In the genomic region with DNA sequence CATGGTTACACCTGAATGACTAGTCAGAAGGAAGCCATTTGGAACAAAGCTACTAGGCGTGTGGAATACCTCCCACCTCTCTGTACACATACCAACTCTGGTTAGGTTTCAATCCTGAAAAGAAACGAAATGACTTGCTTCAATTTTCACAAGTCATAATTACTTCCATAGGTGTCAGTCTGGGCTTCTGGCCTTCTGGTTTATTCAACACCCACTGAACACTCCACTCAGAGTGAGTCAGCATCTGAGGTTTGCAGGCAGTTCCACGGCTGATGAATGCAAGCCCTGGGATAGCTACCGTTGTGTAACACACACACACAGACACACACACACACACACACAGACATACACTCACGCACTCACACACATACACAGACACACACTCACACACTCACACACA, we compare ENCODE assay signal across 12 mouse cellular contexts. TPM values are rescaled to one million over a fixed set of nuclear protein-coding genes. Genes with fewer than 3 reads are reported as not detected.
DNase-seq lines count a peak whose midpoint lies in the region; ATAC-seq lines count a peak whose summit lies in the region.
"Had no signal": no experiment of that assay in that cellular context is flagged by ENCODE, and none has a peak within 500 bp of the region (broad histone marks: within the 10 kb centered on the region; RNA-seq: fewer than 3 reads in every experiment).

No protein-coding gene starts in this region.

- peak; percentile 99 for ATAC-seq in frontal cortex, adult (ENCODE audit: low TSS enrichment)

- intact Hi-C loops in left cerebral cortex, postnatal 4 days (cut with DNase I), result no loop called here
- intact Hi-C loops in left cerebral cortex, postnatal 14 days (cut with DNase I), result no loop called here

- DNase-seq in left cerebral cortex, adult 11 months (ENCODE audit: low spot score), result peak; percentile 37
- no peak for DNase-seq in left cerebral cortex, postnatal 4 days
- DNase-seq in left cerebral cortex, postnatal 14 days (ENCODE audit: low spot score in 2 of 2), result peak; percentile 45 to 72
- DNase-seq in MN1 (ENCODE audit: low spot score), result no peak
- no peak for DNase-seq in thymus, adult 18-20 months
- no peak for DNase-seq in cerebellum, adult 18-20 months
- DNase-seq: cerebellum, adult 9-10 months; embryo, embryonic 11 days; liver, embryonic 13.5 days; lung, postnatal 10 days had no signal

RNA-seq across cellular contexts. Expression of gene Ccdc54, which starts 19.6 kb away (rescaled TPM):
- total RNA-seq in left cerebral cortex, postnatal 4 days (2021), result not detected
- total RNA-seq in left cerebral cortex, postnatal 14 days (2021), result not detected
- total RNA-seq: gastrocnemius, adult 8-10 months had no signal

Comparison
In these comparisons a context has a peak if more than half of its experiments do, and no peak if none do; other contexts are left out.
1. DNase-seq: peak in left cerebral cortex, adult 11 months (single experiment) and left cerebral cortex, postnatal 14 days (2 of 2); none in left cerebral cortex, postnatal 4 days (single experiment), MN1 (single experiment), thymus, adult 18-20 months (0 of 2) and cerebellum, adult 18-20 months (0 of 2).